Mouse (Mus musculus) cerebral cortex, adult 2 months (tissue): ENCODE results near the gene Rhcg.

Experiments
- WGBS: fragments of 180-500 bp; shearing (Covaris S2); methylation state at CpG from one replicate; pipeline ENCODE4 v1.1.7; 2018; 5-methylcytosine and 5-hydroxymethylcytosine counted together

Gene Rhcg

DNA sequence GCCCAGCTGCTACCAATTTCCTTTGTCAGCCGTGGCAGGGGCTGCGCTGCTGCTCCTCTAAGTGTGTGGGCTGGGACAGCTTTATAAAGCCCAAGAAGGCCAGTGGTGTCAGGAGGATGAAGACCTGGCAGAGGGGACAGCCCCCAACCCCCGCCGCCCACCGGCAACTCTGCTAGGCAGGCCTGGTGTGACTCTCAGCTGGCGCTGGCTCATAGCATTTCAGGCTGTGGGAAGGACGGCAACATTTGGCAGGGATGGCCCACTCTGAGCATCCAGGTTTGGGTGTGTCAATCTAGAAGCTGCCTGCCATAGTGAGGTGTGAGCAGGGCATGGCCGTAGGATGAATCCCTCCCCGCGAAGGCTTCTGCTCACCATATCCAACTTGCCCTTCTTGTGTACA is 17.3 kb downstream of the Rhcg start:
- WGBS: 62% methylated on average over 10 of the region's 10 CpGs

- WGBS: 14% methylated on average over 7 of the region's 7 CpGs
Measured at GRCm38 (mm10) chr7:79594854-79595253, 22.6 kb downstream of the Rhcg start.

DNA sequence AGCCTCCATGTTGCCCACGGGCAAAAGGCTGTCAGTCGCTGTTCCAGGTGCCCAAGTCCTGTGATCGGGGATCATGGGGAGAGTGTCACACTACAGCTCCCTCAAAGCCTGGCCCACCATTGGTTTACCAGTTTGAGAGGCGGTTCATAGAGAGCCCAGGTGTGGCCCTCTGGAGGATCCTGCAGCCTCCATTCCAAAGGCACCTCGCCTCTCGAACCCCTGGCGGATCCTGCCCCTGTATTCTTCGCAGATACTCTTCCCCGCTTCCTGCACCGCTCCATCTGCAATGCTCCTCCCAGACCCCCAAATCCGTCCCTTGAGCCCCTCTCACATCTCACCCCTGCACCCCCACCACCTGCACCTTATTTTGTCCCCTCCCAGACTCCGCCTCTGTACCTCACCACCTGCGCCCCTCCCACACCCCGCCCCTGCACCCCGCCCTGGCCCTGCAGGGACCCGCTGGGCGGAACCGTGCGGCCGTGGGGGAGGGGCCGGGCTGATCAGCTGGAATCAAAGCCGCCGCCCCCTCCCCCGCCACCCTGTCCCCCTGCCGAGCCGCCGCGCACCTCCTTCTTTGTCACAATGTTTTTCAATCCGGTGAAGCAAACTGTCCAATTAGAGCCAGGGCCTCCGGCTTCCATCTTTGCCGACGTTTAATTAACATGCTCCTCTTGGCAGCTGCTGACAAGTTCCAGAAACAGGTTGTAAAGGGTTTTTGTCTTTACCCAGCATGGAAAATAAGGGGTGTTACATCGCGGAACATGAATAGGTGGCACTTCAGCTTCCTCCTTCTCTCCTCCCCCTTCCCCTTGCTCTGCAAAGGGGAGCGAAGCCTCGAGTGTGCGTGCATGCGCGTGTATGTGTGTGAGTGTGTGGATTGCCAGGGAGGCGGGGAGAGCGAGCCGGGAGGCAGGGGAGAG is 25.4 kb downstream of the Rhcg start:
- WGBS: 2% methylated on average over 42 of the region's 42 CpGs

DNA sequence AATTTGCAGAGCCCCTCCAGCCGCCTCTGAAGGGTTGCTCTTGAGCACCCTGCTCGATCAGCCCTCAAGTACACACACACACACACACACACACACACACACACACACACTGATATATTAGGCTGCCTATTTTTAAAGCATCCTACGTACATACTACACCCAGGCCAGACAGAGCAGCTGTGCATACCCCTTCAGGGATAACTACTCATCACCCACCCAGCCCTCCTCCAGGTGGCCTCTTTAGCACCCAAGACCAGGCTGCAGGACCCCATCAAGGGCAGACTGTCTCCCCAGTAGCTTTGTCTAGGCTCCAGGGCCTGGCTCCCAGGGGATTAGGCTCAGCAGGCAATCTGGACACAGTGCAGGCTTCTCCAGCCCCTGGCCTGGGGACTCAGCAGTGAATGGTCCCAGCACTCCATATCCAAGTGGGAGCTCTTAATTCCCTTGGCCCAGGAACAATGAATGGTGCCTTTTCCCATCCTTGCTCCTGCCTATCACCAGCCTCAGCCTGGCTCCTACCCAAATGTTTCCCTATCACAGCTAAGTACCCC is 26.8 kb downstream of the Rhcg start:
- WGBS: 25% methylated on average over 3 of the region's 3 CpGs

DNA sequence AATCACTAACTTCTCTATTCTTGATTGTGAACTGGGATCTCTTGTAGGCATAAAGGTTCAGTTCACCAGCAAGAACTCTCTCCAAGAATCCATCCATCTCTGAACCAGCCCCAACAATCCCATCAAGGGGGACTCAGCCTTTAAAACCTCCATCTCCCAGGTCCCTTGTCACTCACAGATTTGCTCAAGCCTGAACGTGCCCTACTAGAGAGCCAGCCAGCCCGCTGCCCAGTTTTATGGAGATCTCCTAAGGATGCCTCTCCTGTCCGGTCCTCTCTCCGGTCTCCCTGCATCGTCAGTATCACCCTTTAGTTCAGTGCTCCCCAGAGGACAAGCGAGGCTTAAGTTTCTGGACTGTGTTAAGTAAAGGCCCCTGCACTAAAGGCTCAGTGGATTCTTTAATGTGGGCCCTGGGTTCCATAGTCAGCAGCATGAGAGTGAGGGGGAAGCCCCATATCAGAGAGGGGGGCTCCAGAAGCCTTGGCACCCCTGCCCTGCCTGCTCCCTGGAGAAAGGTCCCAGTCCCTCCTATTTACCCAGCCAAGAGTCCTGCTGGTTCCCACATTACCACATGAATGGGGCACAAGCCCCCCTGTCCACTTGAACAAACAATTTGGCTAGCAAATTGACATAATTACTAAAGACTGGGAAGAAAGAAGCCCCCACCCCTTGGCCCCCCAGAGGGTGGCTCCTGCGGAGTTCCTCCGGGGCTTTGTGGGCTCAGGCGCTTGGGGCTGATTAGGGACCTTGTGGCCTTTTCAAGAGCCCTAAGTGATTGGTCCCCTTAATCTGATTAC is 27.5 kb downstream of the Rhcg start:
- WGBS: 66% methylated on average over 9 of the region's 9 CpGs

DNA sequence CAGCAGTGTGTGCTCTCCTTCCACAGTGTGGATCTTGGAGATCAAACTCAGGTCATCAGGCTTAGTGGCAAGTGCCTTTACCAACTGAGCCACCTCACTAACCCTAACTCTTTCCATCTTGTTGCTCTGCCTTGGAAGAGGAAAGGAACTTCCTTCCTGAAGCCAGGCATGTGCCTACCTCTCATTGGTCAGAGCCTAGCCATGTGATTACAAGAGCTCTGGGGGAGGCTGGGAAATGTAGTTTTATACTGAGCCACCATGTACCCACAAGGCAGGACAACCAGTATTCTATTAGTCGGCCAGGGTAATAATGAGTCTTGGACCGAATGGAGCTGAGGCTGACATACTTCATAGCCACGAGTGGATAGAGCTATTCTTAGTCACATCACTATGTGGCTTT is 29.2 kb downstream of the Rhcg start:
- WGBS: 65% methylated on average over 3 of the region's 3 CpGs

- WGBS: 14% methylated on average over 20 of the region's 20 CpGs
Measured at GRCm38 (mm10) chr7:79578851-79579241, 38.6 kb downstream of the Rhcg start.

GRCm38 (mm10) chr7:79577931-79578850 is 39.3 kb downstream of the Rhcg start:
- WGBS: 25% methylated on average over 25 of the region's 25 CpGs

- 16% methylated on average over 12 of the region's 12 CpGs for WGBS
Measured at GRCm38 (mm10) chr7:79577096-79577874, 40.2 kb downstream of the Rhcg start.

- WGBS: 23% methylated on average over 5 of the region's 5 CpGs
Measured at GRCm38 (mm10) chr7:79576659-79577058, 40.8 kb downstream of the Rhcg start.

- 62% methylated on average over 19 of the region's 19 CpGs for WGBS
Measured at GRCm38 (mm10) chr7:79572191-79572818, 45.2 kb downstream of the Rhcg start.

DNA sequence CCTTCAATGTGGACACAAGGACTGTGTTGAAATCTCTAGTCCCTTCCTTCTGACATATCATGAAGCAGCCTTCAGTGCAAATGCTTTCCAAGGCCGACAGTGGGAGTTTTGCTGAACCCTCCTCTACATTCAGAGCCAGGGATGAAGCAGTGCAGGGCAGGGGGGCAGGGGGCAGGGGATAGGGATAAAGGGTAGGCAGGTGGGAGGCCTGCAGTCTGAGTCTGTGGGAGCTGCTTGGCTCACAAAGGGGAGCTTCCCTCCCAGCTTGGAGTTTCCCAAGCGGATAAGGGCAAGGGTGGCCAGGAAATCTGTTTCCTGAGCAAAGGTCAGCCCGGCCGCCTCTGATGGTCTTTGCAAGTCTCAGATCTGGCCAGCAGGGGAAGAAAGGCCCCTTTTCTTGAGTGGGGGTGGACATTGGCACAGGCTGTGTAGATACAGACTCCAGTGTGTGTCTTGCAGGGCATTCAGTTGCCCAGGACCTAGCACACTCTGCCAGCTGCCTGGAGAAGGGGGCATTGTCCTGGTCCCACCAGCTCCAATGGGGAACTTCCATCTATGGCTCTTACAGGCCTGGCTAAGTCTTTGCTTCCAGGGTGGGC is 48.4 kb downstream of the Rhcg start:
- 58% methylated on average over 4 of the region's 4 CpGs for WGBS

DNA sequence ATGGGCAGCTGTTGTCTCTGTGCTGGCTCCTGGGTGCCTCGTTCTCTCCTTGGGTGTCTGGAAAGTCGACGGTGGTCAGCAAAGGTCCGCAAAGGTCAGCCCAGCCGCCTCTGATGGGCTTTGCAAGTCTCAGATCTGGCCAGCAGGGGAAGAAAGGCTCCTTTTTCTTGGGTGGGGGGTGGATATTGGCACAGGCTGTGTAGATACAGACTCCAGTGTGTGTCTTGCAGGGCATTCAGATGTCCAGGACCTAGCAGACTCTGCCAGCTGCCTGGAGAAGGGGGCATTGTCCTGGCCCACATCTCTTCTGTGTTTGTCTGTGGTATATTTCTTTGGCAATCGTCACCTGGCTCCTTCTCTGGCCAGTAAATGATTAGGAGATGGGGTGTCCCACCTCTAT is 49.2 kb downstream of the Rhcg start:
- WGBS: 61% methylated on average over 6 of the region's 6 CpGs

DNA sequence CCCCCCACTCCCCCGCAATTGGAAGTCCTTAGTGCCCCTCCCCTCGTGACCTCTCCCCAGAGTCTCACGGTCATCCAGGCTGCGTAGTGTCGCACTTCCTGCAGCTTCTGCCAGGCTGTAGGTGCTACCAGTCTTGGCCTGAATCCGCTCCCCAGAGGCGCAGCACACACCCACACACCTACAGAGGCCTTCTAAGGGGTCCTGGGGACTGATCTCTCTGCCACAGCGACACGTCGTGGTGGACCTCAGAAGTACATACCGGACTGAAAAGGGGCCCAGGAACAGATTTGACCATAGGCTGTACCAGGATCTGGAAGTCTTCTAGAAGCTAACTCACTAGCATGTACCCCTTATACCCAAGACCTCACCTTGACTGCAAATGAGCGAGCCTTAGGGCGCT is 53.8 kb downstream of the Rhcg start:
- WGBS: 47% methylated on average over 13 of the region's 13 CpGs

DNA sequence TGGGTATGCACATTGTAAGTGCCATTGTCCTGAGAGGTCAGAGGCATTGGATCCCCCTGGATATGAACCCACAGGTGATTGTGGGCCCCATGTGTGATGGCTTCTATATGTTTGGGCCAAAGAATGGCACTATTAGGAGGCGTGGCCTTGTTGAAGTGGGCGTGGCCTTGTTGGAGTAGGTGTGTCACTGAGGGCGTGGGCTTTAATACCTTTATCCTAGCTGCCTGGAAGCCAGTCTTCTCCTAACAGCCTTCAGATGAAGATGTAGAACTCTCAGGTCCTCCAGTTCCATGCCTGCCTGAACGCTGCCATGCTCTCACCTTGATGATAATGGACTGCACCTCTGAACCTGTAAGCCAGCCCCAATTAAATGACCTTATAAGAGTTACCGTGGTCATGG is 55.1 kb downstream of the Rhcg start:
- 57% methylated on average over 5 of the region's 5 CpGs for WGBS

DNA sequence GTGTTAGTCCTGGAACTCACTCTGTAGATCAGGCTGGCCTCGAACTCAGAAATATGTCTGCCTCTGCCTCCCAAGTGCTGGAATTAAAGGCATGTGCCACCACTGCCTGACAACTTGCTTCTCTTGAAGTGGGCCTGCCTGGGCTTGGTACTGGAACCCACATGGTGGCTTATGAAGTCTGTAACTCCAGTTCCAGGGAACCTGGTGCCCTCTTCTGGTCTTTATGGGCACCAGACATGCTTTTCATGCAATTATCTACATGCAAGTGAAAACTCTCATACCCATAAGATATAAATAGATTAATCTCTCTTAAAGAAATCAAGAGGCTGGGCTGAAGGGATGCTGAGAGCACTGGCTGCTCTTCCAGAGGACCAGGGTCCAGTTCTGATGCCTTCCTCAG is 58.8 kb downstream of the Rhcg start:
- WGBS: 65% methylated on average over 1 of the region's 1 CpGs

DNA sequence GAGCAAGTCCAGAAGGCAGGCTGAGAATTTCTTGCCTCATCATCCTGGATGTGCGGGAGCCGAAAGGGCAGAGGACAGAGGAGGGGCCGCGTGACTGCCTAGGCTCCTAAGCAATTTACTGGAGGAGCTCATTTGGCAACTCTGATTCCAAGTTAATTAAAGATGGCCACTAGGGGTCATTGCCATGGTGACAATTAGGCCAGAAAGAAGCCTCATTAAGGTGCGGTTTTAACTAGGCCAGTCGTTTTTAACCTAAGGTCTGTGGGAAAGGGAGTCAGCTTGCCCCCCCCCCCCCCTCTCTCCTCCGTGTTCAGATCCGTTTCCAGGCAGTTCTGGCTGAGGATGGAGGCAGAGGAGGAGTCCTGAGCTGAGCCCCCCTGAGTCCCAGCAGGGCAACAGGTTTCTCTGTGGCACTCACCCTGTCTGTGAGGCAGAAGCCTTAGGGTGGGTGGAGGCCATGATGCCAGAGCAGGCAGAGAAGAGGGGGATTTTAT is 59.7 kb downstream of the Rhcg start:
- WGBS: 30% methylated on average over 8 of the region's 8 CpGs

DNA sequence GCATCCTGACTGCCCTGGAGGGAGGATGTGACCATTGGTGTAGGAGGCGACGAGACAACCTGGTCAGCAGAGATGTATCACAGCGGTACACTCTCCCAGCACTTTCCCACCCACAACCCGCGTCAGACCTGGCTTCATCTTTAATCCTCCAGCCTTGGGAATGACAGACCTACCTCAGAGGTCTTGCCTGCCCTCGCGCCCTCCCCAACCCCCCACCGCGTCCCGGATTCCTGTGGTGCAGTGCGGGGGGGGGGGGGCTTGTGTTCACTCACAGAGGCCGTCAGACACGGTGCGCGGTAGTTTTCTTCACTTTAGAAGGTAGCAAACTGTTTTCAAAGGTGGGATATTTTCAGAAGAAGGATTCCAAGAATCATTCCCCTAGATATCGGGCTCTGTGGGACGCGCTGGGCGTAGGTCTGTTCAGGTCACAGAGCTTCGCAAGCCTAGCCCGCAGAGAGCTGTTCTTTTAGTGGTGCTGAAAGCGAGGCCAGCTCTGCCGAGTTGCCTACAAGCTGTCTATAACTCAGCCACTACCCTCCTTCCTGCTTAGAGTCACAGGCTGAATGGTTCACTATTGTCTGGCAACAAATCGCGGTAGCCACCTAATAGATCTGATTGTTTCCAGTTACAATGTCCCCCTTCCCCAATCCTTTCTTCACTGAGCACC is 62.0 kb downstream of the Rhcg start:
- 52% methylated on average over 25 of the region's 25 CpGs for WGBS

DNA sequence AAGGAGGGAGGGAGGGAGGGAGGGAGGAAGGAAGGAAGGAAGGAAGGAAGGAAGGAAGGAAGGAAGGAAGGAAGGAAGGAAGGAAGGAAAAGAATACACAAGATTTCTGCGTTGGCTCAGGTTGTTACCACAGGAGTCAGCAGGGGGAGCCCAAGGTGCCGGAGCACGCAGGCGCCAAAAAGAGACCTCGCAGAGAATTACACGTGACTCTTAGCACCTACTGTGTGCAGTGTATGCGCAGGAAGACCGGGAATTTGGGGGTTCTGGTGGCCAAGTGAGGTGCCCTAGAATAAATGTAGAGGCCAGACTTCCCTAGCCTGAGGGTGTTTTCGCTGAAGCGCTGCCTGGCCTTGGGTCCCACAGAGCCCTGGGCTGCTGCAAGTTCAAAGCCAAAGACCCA is 64.8 kb downstream of the Rhcg start:
- WGBS: 18% methylated on average over 10 of the region's 10 CpGs
